Mouse (Mus musculus) ES-CJ7 (cell line): Measurements from ENCODE around the gene Fiz1.

Experiments
- DNase-seq: peaks from one replicate; pipeline ENCODE4 v3.0.0; 2011; ENCODE audit warnings: low read depth, low spot score

Fiz1 gene

DNA sequence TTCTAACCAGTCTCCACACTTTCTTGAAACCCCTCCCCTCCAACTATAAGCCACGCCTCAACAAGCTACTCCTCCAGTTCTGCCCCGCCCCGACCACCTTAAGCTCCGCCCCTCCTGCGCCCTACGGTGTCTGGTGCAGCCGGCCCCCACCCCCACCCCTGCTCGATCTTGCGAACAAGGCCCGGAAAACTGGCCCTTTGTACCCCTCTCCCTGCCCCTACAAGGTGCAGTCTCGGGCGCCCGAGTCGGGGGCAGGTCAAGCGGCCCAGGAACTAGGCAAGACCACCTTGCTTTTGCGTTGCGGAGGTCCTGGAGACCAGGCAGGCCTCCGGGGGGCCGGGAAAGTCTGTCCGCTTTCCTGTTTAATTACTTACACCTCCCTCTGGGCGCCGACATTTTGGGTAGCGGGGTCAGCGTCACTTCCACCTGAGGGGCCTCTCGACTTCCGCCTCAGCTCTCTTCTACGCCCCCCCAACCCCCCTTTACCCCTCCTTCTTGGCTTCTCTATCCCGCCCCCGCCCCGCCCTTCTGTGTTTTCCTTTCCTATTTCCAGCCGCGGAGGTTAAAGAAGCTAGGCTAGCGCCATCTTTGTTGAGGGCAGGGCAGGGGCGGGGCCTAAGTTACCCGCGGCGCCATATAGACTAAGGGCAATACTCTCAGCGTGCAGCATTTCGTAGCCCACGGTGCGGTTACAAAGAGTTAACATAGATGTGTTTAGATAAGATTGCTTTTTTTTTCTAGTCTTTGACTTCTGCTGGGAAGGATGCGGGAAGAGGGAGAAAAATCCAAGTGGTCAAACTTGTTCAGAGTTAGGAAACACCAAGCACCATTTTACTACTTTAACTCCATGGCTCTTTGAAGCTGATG, at the start of gene Fiz1, which contains the start of gene Zfp524:
Gene Fiz1, minus strand, starts transcription at position 447 of the 867 bp plus-strand sequence.
Gene Zfp524, plus strand, starts transcription at position 165 of the 867 bp plus-strand sequence.
- DNase-seq, result peak; percentile 97

DNA sequence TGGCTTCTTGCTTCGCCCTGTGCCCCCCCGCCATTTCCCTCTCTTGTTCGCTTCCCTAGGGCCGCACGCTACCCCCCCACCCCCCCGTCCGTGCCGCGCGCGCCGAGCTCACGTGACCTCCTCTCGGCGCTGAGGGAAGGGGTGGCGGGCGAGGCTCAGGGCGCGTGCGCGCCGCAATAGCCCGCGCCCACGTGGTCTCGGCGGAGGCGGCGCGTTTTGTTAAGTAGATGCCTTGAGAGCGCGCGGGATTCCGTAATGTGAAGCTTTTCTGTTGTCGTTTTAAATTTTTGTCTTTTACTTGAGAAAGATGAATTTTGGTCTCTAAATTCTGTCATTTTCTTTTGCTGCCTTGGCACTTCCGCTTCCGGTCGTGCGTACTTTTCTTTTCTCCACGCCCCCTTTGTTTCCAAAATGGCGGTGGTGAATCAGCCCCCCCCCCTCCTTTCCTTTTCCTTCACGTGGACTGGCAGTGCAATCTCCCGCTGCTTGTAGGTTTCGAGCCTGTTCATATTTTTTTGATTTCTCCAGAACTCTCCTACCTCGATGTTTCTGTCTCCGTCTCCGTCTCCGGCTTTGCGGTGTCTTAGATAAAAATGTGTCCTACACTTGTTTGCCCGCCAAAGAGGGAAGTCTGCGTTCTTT, 48.0 kb upstream of the Fiz1 start:
- peak; percentile 83 for DNase-seq

DNA sequence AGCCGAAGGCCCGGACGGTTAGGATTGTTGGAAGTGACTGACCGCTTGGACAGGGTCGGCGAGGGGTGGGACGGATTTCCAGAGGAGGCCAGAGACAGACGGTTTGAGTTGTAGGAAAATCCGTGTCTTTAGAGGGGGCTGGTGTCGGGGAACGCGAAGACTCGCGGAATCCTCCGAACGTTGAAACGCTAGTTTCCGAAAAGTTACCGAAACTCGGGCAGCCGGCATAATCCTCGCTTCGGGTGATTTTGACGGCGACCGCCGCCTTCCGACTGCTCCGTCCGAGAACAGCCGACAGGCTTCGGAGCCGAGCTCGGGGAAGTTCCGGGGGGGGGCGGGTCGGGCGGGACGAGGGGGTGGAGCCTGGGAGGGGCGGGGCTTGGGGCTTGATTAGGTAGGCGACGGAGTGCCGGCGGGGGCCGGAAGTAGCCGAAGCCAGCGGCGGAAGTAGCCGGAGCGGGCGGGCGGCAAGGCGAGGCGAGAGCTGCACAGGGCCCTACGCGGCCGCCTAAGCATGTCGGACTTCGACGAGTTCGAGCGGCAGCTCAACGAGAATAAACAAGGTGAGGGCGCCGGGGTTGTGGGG, 47.4 kb upstream of the Fiz1 start, which contains the start of gene U2af2:
Gene U2af2, plus strand, starts transcription at position 370 of the 586 bp plus-strand sequence.
- DNase-seq, result peak; percentile 87

DNA sequence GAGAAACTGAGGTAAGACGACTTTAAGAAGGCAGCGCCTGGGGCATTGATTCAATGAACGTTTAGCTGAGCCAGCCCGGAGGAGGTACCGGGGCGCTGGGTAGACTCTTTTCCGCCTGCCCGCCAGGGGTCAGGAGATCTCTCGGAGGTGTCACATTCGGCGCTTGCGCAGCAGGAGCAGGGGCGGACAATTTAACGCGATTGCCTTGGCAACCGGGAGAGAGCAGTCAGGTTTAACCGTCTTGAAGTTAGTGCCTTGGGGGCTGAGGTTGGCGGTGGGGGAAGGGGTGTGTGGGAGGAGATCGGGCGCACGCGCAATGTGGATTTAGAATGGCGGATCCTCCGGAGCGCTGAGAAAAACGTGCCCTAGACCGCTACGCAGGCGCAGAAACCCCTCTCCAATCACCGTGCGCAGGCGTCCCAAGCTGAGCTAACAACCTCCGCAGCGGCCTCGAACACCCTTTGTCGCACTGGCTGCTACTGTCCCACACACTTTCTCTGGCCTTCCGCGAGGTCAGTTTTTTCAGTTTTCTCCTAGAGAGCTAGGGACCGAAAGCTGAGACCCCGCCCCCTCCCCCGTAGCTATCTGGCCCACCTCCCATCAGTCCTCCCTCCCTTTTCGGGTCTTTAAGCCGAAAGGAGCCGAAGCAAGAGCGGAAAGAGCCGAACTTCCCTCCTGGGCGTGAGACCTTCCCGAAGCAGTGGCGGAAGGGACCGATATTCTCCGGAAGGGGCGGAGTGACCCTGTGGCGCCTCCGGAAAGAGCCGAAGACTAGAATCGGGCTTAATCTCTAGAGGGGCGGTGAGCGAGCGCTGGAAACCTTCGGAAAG, 46.7 kb upstream of the Fiz1 start:
- peak; percentile 99 for DNase-seq

DNA sequence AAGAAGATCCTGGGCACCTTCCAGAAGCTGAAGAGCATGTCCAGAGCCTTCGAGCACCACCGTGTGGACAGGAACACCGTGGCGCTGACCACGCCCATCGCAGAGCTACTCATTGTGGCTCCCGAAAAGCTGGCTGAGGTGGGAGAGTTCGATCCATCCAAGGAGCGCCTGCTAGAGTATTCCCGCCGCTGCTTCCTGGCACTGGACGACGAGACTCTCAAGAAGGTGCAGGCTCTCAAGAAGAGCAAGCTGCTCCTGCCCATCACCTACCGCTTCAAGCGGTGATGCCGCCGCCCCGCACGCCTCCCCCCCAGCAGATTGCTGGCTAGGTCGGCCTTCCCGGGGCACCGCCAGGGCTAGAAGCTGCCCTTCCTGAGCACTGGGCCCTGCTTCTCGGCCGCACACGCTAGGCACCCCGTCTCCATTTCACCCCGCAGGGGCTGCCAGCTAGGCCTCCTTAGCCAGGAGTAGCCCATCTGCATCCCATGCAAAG, 45.8 kb upstream of the Fiz1 start:
- DNase-seq, result peak; percentile 88

DNA sequence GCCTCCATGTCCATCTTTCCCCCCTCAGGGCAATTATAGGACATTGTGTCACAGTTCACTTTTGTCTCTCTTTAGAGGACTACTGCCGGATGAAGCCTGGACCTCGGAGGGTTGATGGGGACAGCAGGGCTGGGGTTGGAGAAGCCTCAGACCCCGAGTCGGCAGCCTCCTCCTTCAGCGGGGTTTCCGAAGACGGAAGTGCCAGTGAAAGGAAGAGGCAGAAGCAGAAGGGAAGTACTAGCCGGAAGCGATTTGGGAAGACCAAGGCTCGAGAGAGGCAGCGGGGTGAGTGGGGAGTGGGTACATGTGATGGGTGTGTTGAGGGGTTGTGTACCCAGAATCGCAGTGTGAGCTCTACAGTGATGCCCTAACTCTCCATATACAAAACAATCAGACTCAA, 44.9 kb upstream of the Fiz1 start:
- DNase-seq, result no peak

DNA sequence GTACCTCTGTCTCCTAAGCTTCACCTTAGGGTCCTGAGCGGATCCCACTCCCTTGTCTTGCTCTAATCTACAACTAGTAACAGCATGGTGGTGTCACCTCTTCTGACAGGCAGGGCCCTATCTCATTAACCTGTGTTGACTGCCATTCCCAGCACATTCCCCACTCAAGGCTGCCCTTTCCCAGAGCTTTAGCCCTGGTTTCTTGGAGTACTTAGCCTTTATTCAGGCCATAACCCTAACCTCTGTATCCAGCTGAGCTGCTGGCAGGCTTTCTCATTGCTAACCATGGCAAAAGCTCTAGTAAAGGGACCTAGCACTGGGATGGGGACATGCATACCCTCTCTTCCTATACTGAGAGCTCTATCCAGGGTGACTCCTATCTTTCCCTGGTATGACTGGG, 44.1 kb upstream of the Fiz1 start:
- DNase-seq, result no peak

DNA sequence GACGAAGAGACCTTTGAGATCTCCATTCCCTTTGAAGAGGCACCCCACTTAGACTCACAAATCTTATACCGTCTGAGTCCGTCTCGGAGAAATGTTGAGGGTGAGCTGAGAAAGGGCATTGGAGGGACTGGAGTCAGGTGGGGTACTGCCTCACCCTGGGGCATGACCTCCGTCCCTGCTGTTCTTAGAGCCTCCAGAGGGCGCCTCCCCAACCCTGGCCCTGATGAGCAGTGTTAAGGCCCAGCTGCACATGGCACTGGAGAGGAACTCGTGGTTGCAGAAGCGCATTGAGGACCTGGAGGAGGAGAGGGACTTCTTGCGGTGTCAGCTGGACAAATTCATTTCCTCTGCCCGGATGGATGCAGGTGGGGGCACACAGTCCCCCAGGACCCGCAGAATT, 43.3 kb upstream of the Fiz1 start:
- peak; percentile 71 for DNase-seq

DNA sequence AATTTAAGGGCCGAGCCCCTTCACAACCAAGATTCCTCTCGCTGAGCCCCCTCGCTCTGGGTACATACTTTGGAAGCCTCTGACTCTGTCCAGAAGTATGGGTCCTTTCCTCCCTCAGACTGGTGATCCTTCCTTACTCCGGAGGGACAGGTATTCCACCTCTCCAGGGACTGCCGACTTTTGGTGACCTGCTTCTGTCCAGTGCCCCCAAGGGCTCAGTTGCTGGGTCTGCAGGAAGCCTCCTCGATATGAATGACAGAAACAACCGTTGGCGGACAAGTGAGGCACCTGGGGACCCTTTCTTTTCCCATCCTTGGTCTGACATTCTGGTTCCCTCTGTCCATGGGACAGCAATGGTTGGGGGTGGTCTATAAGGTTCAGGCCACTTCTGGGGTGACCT, 42.9 kb upstream of the Fiz1 start:
- DNase-seq, result no peak

DNA sequence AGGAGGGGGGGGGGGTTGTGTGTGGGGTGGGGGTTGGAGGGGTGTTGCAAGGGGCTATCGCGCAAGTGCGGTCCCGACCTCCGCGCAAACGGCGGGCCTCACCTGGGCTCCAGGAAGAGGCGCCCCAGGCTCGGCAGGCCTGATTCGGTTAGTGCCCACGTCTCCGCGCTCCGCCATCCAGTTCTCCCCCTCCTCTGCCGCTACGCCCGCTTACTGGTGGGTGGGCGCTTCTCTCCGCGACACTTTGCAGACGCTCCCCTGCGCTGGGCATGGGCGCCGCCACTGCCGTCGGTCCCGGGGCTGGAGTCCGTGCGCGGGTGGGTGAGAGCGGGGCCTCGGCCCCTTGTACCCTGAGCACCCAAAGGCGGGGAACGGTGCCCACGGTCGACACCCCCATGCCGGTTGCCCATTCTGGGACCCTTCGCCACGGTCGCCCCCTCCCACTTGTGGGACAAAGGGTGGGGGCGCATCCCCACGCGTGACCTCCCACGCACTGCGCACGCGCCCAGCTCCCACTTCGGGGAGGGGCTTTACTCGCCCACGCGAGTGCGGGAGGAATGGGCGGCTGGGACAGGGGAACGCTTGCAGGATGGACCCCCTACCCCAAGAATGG, 42.3 kb upstream of the Fiz1 start:
- DNase-seq, result no peak

DNA sequence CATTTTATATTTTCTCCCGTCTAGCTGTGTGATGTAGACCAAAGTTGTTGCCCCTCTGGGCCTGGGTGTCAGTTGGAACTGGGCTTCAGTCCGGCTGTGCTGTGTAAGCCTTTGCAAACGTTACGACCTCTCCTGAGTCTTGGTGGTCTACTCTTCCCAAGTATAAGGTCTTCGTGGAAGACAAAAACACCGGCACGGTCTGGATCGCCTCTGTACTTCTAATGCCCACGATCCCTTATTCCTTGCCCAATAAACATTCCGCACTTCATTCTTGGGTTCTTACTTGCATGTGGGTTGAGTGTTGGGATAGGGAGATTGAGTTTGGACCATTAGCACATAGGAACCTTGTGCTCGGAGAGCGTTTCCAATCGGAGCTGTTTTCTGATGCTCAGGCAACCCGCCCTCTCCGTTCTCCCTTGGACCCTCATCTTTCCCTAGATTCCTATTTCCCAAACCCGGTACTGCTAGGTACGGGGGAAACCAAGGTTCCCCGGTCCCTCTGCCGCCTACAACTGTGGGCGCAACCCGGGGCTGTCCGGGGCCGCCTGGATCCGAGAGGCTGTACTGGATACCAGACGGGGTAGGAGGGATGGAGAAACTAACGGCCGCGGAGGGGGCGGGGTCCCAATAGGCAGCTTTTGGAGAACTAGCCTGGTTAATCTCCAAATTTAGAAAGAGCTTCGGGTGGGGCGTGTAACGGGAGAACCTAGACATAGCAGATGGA, 39.1 kb upstream of the Fiz1 start:
- peak; percentile 73 for DNase-seq

DNA sequence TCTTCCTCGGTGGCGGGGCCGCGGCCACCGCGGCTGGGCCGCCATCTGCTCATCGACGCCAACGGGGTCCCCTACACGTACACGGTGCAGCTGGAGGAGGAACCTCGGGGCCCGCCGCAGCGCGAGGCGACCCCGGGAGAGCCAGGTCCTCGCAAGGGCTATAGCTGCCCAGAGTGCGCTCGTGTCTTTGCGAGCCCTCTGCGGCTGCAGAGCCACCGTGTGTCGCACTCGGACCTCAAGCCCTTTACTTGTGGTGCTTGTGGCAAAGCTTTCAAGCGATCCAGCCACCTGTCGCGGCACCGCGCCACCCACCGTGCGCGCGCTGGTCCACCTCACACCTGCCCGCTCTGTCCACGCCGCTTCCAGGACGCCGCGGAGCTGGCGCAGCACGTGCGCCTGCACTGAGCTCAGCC, 38.4 kb upstream of the Fiz1 start:
- DNase-seq, result no peak

DNA sequence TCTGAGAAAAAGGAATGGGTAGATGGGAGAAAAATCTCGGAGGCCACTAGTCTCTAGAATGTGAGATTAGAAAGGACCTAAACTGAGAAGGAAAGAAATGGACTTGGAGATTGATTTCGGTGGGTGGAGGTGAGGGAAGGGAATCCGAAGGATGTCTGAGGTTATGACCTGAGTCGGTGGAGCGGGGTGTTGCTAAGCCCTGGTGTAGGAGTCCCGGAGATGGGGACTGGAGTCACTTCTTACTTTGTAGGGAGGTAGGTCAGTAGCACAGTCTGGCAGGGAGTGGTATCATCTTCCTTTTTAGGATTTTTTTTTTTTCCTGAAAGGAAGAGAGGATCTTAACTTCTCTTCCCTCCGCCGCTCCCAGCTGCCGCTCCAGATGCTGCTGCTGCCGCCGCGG, 37.9 kb upstream of the Fiz1 start:
- DNase-seq, result peak; percentile 50

DNA sequence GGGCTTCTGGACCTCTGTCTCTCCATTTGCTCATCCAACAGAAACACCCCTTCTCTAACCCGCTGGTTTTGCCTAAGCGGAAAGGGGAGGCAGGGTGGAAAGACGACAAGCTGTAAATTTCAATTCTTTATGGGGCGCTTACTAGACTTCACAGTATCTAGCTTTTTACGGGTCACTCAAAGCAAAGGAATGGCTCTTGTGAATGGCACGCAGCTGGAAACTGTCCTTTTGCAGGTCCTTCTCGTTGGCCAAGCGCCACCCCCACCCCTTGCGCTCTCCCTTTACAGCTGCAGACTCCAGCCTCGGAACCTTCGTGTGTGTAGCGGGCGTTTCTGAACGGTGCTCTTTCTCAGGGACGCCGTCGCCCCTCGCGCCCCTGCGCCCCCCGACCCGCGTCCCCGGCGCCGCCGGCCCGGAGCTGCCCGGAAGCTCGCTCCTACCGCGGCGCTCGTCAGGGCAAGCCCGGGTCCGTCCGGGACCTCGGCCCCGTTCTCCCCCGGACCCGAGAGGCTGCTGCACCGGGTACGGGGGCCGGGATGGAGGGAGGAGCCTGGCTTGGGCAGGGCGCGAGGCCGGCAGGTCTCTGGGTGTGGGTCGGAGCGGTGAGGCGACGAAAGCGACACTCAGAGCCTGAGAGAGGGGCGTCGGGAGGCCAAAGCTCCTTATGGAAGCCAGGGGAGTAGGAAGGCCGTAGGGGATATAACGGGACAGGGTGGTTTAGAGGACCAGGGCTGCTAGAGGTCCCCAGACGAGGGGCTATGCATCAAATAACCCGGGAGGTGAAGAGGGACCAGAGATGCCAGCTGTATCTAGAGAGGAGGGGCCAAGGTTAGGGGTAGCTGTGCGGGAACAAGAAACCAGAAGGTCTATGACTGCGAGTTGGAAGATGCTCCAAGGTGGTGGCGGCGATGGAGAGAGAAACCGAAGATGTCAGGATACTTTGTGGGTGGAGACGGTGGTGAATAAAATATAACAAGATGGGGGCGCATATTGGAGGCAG, 37.0 kb upstream of the Fiz1 start, which contains the start of gene Zfp580:
Gene Zfp580, plus strand, starts transcription at position 346 of the 1,000 bp plus-strand sequence.
- DNase-seq, result peak; percentile 77

DNA sequence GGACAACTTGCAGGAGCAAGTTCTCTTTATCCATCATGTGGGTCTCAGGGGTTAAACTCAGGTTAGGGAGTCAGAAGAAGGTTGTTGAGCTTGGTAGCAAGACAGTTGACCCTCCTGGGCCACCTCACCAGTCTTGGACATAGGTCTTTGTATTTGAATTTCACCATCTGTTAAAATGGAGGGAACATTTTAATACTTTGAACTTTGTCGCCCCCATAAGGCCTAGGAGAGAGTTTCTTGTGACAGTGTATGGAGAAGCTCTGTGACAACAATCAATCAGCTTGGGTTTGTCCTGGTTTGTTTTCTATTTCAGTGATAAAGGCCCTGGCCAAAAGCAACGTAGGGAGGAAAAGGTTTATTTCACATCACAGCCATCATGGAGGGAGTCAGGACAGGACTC, 32.8 kb upstream of the Fiz1 start:
- peak; percentile 58 for DNase-seq

DNA sequence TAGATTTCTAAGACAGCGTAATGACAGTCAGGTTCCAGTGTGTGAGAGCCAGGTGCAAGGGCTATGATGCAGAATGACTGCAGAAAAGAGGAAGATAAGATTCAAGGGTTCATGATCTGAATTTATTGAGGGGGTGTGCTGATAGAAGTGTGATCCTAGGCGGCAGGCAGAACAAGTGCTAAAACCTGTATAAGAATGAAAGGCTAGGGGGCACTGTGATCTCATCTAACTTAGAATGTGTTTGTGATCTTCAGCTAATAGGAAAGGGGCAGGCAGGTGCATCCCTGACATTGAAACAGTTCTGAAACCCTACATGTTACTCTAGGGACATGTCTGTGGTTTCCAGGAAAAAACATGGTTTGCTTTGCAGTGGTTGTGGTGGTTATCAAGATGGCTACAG, 31.6 kb upstream of the Fiz1 start:
- DNase-seq, result no peak

DNA sequence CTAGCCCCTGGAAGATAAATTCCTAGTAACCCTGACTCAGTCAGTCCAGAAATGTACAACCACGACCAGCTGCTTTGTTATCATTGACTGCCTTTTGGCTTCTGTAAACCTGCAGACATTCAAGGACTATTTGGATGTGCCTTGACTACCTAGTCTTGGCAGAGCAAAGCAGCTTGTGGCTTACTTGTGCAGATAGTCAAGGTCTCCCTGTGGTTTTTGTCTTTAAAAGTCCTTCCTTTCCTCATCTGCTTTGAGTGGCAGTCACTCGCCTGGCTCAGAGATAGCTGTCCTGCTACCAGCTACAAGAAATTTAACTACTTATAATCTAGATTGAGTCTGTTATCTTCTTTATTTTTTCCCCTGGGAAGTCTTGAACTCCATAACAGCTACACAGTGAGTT, 30.5 kb upstream of the Fiz1 start:
- no peak for DNase-seq

DNA sequence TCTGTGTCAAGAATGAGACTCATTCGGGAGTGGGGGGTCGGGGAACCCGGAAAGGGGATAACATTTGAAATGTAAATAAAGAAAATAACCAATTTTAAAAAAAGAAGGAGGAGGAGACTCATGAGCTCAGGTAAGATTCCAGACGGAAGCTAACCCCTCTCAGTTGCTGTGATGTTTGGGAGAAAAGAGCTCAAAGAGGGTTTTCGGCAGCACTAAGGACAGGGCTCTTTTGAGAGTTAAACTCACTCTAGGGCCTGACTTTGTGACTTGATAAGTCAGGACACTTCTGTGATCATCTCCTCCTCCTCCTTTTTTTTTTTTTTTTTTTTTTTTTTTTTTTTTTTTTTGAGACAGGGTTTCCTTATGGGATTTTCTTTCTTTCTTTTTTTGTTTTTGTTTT, 24.4 kb upstream of the Fiz1 start:
- no peak for DNase-seq

DNA sequence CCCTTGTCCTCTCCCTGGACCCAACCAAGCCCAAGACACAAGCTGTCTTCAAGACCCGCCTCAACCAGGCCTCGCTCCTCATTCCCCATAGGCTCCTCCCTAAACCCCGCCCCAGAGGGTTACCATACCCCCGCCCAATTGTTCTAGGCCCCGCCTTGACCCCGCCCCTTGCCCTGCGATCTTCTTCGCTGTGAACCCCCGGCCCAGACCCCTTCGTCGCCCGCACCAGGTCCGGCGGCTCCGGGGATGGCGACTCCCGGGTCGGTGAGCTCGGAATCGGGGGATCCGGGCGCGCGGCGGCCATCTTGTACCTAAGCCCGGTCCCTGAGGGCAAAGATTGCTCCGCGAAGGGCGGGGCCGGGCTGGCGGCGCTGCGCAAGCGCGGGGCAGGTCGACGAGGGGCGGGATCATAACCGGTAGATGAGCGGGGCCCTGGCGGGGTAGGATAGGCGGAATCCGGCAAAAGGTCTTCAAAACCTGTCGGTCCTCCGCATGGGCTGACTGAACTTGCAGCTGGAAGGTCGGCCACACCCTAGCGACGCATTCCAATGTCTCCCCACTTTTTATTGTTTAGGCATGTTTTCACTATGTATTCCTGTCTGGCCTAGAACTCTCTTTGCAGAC, 23.7 kb upstream of the Fiz1 start, which contains the start of gene Zfp784:
Gene Zfp784, minus strand, starts transcription at position 338 of the 624 bp plus-strand sequence.
- DNase-seq, result peak; percentile 87
